Mouse (Mus musculus) midbrain, embryonic 16.5 days (tissue): Measurements from ENCODE around the gene Myh14. TPM values are rescaled to one million over a fixed set of nuclear protein-coding genes. Genes with fewer than 3 reads are reported as not detected.
A peak's percentile ranks its signal among the peaks of the same experiment; 100 is the strongest.

Experiments used
- ATAC-seq: fragments of 200-750 bp; cut with Nextera tagmentation; 2 replicates; pipeline ENCODE4 v1.8.0; 2017; ENCODE audit warnings: moderate TSS enrichment
- H3K27ac ChIP-seq: fragments of 300-500 bp; sonication (generic); 2 replicates; pipeline ENCODE4 v1.5.1; 2014; ENCODE audit warnings: mild to moderate bottlenecking, low read length, mixed read lengths
- H3K27me3 ChIP-seq: fragments of 300-500 bp; sonication (generic); 2 replicates; pipeline ENCODE4 v1.6.1; 2014; ENCODE audit warnings: low read depth, low read length, mixed read lengths; ENCODE audit not compliant: control insufficient read depth, insufficient read depth
- H3K36me3 ChIP-seq: fragments of 300-500 bp; sonication (generic); 2 replicates; pipeline ENCODE4 v1.6.1; 2014; ENCODE audit warnings: mild to moderate bottlenecking, low read length, moderate library complexity, mixed read lengths; ENCODE audit not compliant: control insufficient read depth, insufficient read depth
- H3K4me1 ChIP-seq: fragments of 300-500 bp; sonication (generic); 2 replicates; pipeline ENCODE4 v1.6.1; 2014; ENCODE audit warnings: mild to moderate bottlenecking, low read length, mixed read lengths; ENCODE audit not compliant: control insufficient read depth, insufficient read depth
- H3K4me2 ChIP-seq: fragments of 300-500 bp; sonication (generic); 2 replicates; pipeline ENCODE4 v1.6.1; 2014; ENCODE audit warnings: mild to moderate bottlenecking, low read length, mixed read lengths
- H3K4me3 ChIP-seq: fragments of 300-500 bp; sonication (generic); 2 replicates; pipeline ENCODE4 v1.5.1; 2014; ENCODE audit warnings: low read depth, mild to moderate bottlenecking, low read length, moderate library complexity, mixed read lengths
- H3K9ac ChIP-seq: fragments of 300-500 bp; sonication (generic); 2 replicates; pipeline ENCODE4 v1.6.1; 2014; ENCODE audit warnings: low read depth, low read length, mixed read lengths
- H3K9me3 ChIP-seq: fragments of 300-500 bp; sonication (generic); replicated peaks from 2 replicates; pipeline ENCODE4 v1.6.1; 2014; ENCODE audit warnings: mild to moderate bottlenecking, low read length, mixed read lengths; ENCODE audit not compliant: control insufficient read depth, poor library complexity, severe bottlenecking
- WGBS: fragments of 180-500 bp; shearing (Covaris S2); extraction: QIAGEN DNeasy Blood & Tissue Kit; methylation state at CpG from one replicate; pipeline ENCODE4 v1.1.7; 2014; 5-methylcytosine and 5-hydroxymethylcytosine counted together
- polyA plus RNA-seq: library from polyadenylated mRNA; unstranded; fragments of >200 nt; fragmentation: Nextera tagmentation; extraction: Ambion mirVana; gene quantifications from 2 replicates; pipeline ENCODE4 v1.2.1, GENCODE M21; 2015

Gene Myh14
- polyA plus RNA-seq, 1 experiment from 2014 or later, result 3.3 TPM

DNA sequence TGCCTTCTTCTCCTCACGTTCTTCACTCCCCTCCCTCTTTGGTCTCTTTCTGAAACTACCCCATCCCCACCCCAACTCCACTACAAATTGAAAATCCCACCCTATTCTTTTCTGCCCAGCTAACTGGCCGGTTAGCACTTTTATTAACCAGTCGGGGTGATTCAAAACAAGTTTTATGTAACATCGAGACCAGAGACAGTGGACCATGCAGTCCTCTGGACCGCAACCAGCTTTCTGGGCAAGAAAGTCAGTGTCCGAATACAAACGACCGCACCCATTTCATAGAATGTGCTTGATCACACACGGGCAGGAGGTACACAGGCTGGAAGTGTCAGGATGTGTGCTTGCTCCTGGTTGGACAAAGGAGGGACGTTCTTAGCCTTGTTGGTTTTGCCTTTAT lies 106.2 kb downstream of the Myh14 start:
- no peaks in the 10 kb centered on the region for H3K9me3 ChIP-seq
- ATAC-seq, result no peak
- no peak overlapping the region for H3K27ac ChIP-seq
- no peak overlapping the region for H3K4me2 ChIP-seq
- no peaks in the 10 kb centered on the region for H3K4me1 ChIP-seq
- H3K9ac ChIP-seq, result no peak overlapping the region
- no peak overlapping the region for H3K4me3 ChIP-seq
- H3K27me3 ChIP-seq, result no peaks in the 10 kb centered on the region
- WGBS, result 81% methylated on average over 10 of the region's 10 CpGs
- H3K36me3 ChIP-seq, result no peaks in the 10 kb centered on the region

DNA sequence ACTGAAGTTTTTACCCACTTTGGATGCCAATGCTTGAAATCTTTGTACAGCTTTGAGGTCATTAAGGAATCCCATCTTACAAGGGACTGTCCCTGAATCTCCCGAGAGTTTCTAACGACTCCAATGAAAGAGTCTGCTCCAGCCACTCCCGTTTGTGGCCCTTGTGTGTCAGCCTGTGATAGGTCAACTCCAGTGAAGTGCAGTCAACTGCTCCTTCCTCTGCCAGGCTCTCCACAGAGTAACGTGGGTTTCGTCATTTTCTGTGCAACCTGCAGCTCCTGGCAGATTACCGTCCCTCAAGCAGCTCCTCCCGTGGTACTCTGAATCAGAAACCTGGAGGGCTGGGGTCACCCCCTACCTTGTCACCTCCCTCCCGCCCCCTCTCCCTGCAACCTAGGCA lies 107.4 kb downstream of the Myh14 start:
- Histone ChIP-seq H3K9ac (no peak overlapping the region), H3K4me2 (no peak overlapping the region), H3K4me3 (no peak overlapping the region), H3K27ac (no peak overlapping the region), H3K27me3 (no peaks in the 10 kb centered on the region), H3K9me3 (no peaks in the 10 kb centered on the region), H3K4me1 (no peaks in the 10 kb centered on the region), H3K36me3 (no peaks in the 10 kb centered on the region)
- no peak for ATAC-seq
- 57% methylated on average over 8 of the region's 8 CpGs for WGBS

DNA sequence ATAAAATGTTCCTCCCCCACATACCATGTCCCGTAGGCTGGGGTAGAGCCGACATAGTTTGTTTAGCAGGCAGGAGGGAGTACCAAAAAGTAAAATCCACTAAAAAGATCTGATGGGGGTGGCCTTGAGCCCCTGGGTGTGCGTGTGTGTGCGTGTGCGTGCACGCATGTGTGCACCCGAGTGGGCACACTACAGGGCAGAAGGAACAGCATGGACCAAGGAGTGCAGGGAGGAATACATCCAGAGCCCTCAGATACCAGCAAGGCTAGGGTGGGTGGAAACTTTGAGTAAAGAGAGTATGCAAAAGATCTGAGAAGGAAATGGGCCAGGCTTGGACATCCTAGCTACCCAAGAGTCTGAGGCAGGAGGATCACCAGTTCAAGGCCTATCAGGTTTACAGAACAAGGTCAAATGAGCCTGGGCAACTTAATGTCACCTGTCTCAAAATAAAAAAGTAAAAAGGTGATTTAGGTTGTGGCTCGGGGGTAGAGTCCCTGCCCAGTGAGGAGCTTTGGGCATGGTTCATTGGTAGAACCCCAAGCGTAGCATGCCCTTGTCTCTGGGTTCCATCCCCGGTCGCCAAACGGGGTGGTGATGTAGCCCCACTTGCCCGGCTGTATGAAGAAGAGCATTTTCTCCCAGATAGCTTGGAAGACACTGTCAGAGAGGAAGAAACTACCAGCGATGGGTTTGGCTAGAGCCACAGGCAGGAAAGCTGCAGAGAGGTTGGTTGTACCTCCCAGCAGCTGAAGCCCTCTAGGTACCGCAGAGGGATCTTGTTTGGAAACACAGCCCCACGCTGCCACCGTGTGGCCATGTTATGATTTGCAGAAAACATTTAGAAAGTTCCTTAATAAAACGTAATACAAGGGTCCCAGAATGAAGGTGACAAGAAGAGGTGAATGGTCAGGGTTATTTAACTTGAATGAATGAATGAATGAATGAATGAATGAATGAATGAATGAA lies 109.9 kb downstream of the Myh14 start:
- no peak overlapping the region for H3K9ac ChIP-seq

DNA sequence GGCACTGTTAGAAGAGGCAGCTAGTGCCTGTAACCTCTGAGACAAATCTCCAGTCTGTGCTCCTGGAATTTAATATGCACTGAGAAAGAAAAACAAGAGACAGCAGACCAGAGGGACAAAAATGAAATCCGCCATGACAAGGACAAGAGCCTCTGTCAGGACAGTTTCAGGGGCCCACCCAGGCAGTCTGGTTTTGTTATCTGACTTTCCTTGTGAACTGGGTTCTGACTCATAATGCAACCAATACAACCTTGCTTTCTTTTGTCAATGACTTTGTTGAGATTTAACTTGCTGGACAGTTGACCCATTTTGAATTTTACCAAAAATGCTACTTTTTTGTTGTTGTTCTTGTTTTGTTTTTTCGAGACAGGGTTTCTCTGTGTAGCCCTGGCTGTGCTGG lies 113.0 kb downstream of the Myh14 start:
- no peaks in the 10 kb centered on the region for H3K36me3 ChIP-seq
- H3K4me3 ChIP-seq, result no peak overlapping the region
- H3K27me3 ChIP-seq, result peaks cover 6% of the 10 kb centered on the region; the same call in 1 of the 2 replicates
- 71% methylated on average over 2 of the region's 2 CpGs for WGBS
- H3K9me3 ChIP-seq, result no peaks in the 10 kb centered on the region
- peaks cover 11% of the 10 kb centered on the region for H3K4me1 ChIP-seq
- no peak overlapping the region for H3K27ac ChIP-seq
- no peak for ATAC-seq
- H3K9ac ChIP-seq, result 0 out of 2 replicates have a peak overlapping the region, but pooled peaks have one; percentile 7
- no peak overlapping the region for H3K4me2 ChIP-seq

More for the DNA sequence above, 109.9 kb downstream of the Myh14 start:
- no peak overlapping the region for H3K27ac ChIP-seq
- H3K4me1 ChIP-seq, result no peaks in the 10 kb centered on the region
- no peaks in the 10 kb centered on the region for H3K36me3 ChIP-seq
- peak; percentile 80; the same call in 1 of the 2 replicates for ATAC-seq
- WGBS, result 52% methylated on average over 18 of the region's 18 CpGs
- H3K27me3 ChIP-seq, result peaks cover 6% of the 10 kb centered on the region; the same call in 1 of the 2 replicates
- no peak overlapping the region for H3K4me3 ChIP-seq
- no peaks in the 10 kb centered on the region for H3K9me3 ChIP-seq
- H3K4me2 ChIP-seq, result no peak overlapping the region

Other genes with a start within 250 kb of the Myh14 start
- gene Lrrc4b, start 241.8 kb downstream of the Myh14 start, polyA plus RNA-seq, result 14.3 and 15.9 TPM in 2 replicates
- 3.9 and 4.2 TPM in 2 replicates for gene Aspdh, start 205.5 kb downstream of the Myh14 start, polyA plus RNA-seq
- 39.5 and 39.6 TPM in 2 replicates for gene Josd2, start 202.9 kb downstream of the Myh14 start, polyA plus RNA-seq
- gene Emc10, start 174.3 kb downstream of the Myh14 start, polyA plus RNA-seq, result 121 and 137 TPM in 2 replicates
- gene Fam71e1, start 174.3 kb downstream of the Myh14 start, polyA plus RNA-seq, result 24.2 and 29.8 TPM in 2 replicates
- 0.16 and 0.17 TPM in 2 replicates for gene Mybpc2, start 146.2 kb downstream of the Myh14 start, polyA plus RNA-seq
- not detected in 2 replicates for gene Spib, start 138.8 kb downstream of the Myh14 start, polyA plus RNA-seq
- gene Pold1, start 122.0 kb downstream of the Myh14 start, polyA plus RNA-seq, result 19.4 and 20.1 TPM in 2 replicates
- gene Nr1h2, start 116.9 kb downstream of the Myh14 start, polyA plus RNA-seq, result 54.1 and 58.1 TPM in 2 replicates
- 0.77 and 1.9 TPM in 2 replicates for gene Napsa, start 98.5 kb downstream of the Myh14 start, polyA plus RNA-seq
- 5.5 and 6.4 TPM in 2 replicates for gene Kcnc3, start 80.2 kb downstream of the Myh14 start, polyA plus RNA-seq
- not detected in 2 replicates for gene Izumo2, start 37.9 kb upstream of the Myh14 start, polyA plus RNA-seq
- gene Vrk3, start 77.6 kb upstream of the Myh14 start, polyA plus RNA-seq, result 27.3 and 27.9 TPM in 2 replicates
- 1.2 and 1.8 TPM in 2 replicates for gene Zfp473, start 80.2 kb upstream of the Myh14 start, polyA plus RNA-seq
- 43.6 and 45.9 TPM in 2 replicates for gene Nup62, start 145.2 kb upstream of the Myh14 start, polyA plus RNA-seq
- gene Il4i1, start 145.5 kb upstream of the Myh14 start, polyA plus RNA-seq, result 0.57 and 1.0 TPM in 2 replicates
- 2.5 and 3.0 TPM in 2 replicates for gene Atf5, start 145.8 kb upstream of the Myh14 start, polyA plus RNA-seq
- gene Akt1s1, start 178.1 kb upstream of the Myh14 start, polyA plus RNA-seq, result 82.2 and 83.2 TPM in 2 replicates
- 118 and 123 TPM in 2 replicates for gene Tbc1d17, start 178.2 kb upstream of the Myh14 start, polyA plus RNA-seq
- 27.9 and 30.4 TPM in 2 replicates for gene Pnkp, start 186.3 kb upstream of the Myh14 start, polyA plus RNA-seq
- gene Ptov1, start 198.9 kb upstream of the Myh14 start, polyA plus RNA-seq, result 419 and 448 TPM in 2 replicates
- 153 and 158 TPM in 2 replicates for gene Med25, start 221.9 kb upstream of the Myh14 start, polyA plus RNA-seq
- gene Fuz, start 225.2 kb upstream of the Myh14 start, polyA plus RNA-seq, result 20.0 and 22.3 TPM in 2 replicates